Mouse (Mus musculus) stomach, postnatal 0 days (tissue): Measurements from ENCODE around the gene Cdk12.

Source experiments
- CTCF ChIP-seq: IDR thresholded peaks from 2 replicates; pipeline ENCODE4 v1.5.1; 2016; ENCODE audit warnings: antibody characterized with exemption, low read depth, mild to moderate bottlenecking, moderate library complexity
- EP300 ChIP-seq: optimal IDR thresholded peaks from 2 replicates; pipeline ENCODE3; 2016; ENCODE audit warnings: antibody characterized with exemption

- no peak for TF ChIP-seq CTCF
- no peak for TF ChIP-seq EP300
Observed at GRCm38 (mm10) chr11:98266699-98267402, 64.0 kb downstream of the Cdk12 start.
